Mouse (Mus musculus): ENCODE measurements around the gene Frmd4b. TPM values are rescaled to one million over a fixed set of nuclear protein-coding genes. Genes with fewer than 3 reads are reported as not detected.

Gene Frmd4b
- polyA plus RNA-seq, 1 experiment: 22.3 TPM

GRCm38 (mm10) chr6:97614179-97614578, 3.2 kb downstream of the Frmd4b start:
- no peak for TF ChIP-seq CTCF (IDR thresholded peaks at IDR 0.05; ENCODE audit: insufficient read depth, low read length)
- DNase-seq: no peak

GRCm38 (mm10) chr6:97612861-97613260, 4.5 kb downstream of the Frmd4b start:
- TF ChIP-seq CTCF (IDR thresholded peaks at IDR 0.05; ENCODE audit: insufficient read depth, low read length) (no peak), POLR2A (IDR thresholded peaks at IDR 0.05; ENCODE audit: borderline replicate concordance, extremely low read depth, low read depth, low read length) (no peak)
- WGBS: 92% methylated on average over 5 of the region's 5 CpGs
- no peak for DNase-seq
- H3K4me1 ChIP-seq (ENCODE audit: control insufficient read depth, insufficient read depth, low read length): peaks cover 7% of the 10 kb centered on the region; the same call in 1 of the 2 replicates
- no peak overlapping the region for H3K4me3 ChIP-seq (replicated peaks; ENCODE audit: extremely low read depth, low read depth, low read length)

More at GRCm38 (mm10) chr6:97614179-97614578, 3.2 kb downstream of the Frmd4b start:
- H3K4me1 ChIP-seq (ENCODE audit: control insufficient read depth, insufficient read depth, low read length): peaks cover 7% of the 10 kb centered on the region; the same call in 1 of the 2 replicates
- no peak overlapping the region for H3K4me3 ChIP-seq (replicated peaks; ENCODE audit: extremely low read depth, low read depth, low read length)

GRCm38 (mm10) chr6:97610051-97610450, 7.3 kb downstream of the Frmd4b start:
- no peak overlapping the region for H3K4me3 ChIP-seq (replicated peaks; ENCODE audit: extremely low read depth, low read depth, low read length)
- H3K4me1 ChIP-seq (ENCODE audit: control insufficient read depth, insufficient read depth, low read length): peaks cover 1% of the 10 kb centered on the region; the same call in 1 of the 2 replicates
- 91% methylated on average over 2 of the region's 2 CpGs for WGBS
- no peak for DNase-seq
- no peak for TF ChIP-seq CTCF (IDR thresholded peaks at IDR 0.05; ENCODE audit: insufficient read depth, low read length)
- no peak for TF ChIP-seq POLR2A (IDR thresholded peaks at IDR 0.05; ENCODE audit: borderline replicate concordance, extremely low read depth, low read depth, low read length)

- 57% methylated on average over 3 of the region's 3 CpGs for WGBS
- TF ChIP-seq CTCF (IDR thresholded peaks at IDR 0.05; ENCODE audit: insufficient read depth, low read length) (no peak), POLR2A (IDR thresholded peaks at IDR 0.05; ENCODE audit: borderline replicate concordance, extremely low read depth, low read depth, low read length) (no peak)
- no peak overlapping the region for H3K4me3 ChIP-seq (replicated peaks; ENCODE audit: extremely low read depth, low read depth, low read length)
- DNase-seq: no peak
- H3K4me1 ChIP-seq (ENCODE audit: control insufficient read depth, insufficient read depth, low read length): no peaks in the 10 kb centered on the region; the same call in 1 of the 2 replicates
Measured at GRCm38 (mm10) chr6:97607646-97608045, 9.7 kb downstream of the Frmd4b start.

- H3K4me1 ChIP-seq (ENCODE audit: control insufficient read depth, insufficient read depth, low read length): no peaks in the 10 kb centered on the region; the same call in 1 of the 2 replicates
- WGBS: 66% methylated on average over 3 of the region's 3 CpGs
- H3K4me3 ChIP-seq (replicated peaks; ENCODE audit: extremely low read depth, low read depth, low read length): no peak overlapping the region
- DNase-seq: no peak
- TF ChIP-seq POLR2A (IDR thresholded peaks at IDR 0.05; ENCODE audit: borderline replicate concordance, extremely low read depth, low read depth, low read length): no peak
- TF ChIP-seq CTCF (IDR thresholded peaks at IDR 0.05; ENCODE audit: insufficient read depth, low read length): no peak
Measured at GRCm38 (mm10) chr6:97595218-97595617, 22.1 kb downstream of the Frmd4b start.

- WGBS: 69% methylated on average over 7 of the region's 7 CpGs
Measured at GRCm38 (mm10) chr6:97594589-97594988, 22.8 kb downstream of the Frmd4b start.

GRCm38 (mm10) chr6:97590230-97590629, 27.1 kb downstream of the Frmd4b start:
- no peak for DNase-seq
- H3K4me1 ChIP-seq (ENCODE audit: control insufficient read depth, insufficient read depth, low read length): no peaks in the 10 kb centered on the region; the same call in 1 of the 2 replicates
- no peak overlapping the region for H3K4me3 ChIP-seq (replicated peaks; ENCODE audit: extremely low read depth, low read depth, low read length)
- 86% methylated on average over 5 of the region's 5 CpGs for WGBS
- TF ChIP-seq POLR2A (IDR thresholded peaks at IDR 0.05; ENCODE audit: borderline replicate concordance, extremely low read depth, low read depth, low read length) (no peak), CTCF (IDR thresholded peaks at IDR 0.05; ENCODE audit: insufficient read depth, low read length) (no peak)

More at GRCm38 (mm10) chr6:97594589-97594988, 22.8 kb downstream of the Frmd4b start:
- TF ChIP-seq CTCF (IDR thresholded peaks at IDR 0.05; ENCODE audit: insufficient read depth, low read length): no peak
- no peak for TF ChIP-seq POLR2A (IDR thresholded peaks at IDR 0.05; ENCODE audit: borderline replicate concordance, extremely low read depth, low read depth, low read length)
- no peaks in the 10 kb centered on the region; the same call in 1 of the 2 replicates for H3K4me1 ChIP-seq (ENCODE audit: control insufficient read depth, insufficient read depth, low read length)
- DNase-seq: peak; percentile 31
- no peak overlapping the region for H3K4me3 ChIP-seq (replicated peaks; ENCODE audit: extremely low read depth, low read depth, low read length)

- no peaks in the 10 kb centered on the region; the same call in 1 of the 2 replicates for H3K4me1 ChIP-seq (ENCODE audit: control insufficient read depth, insufficient read depth, low read length)
- DNase-seq: no peak
- WGBS: 81% methylated on average over 3 of the region's 3 CpGs
- no peak for TF ChIP-seq CTCF (IDR thresholded peaks at IDR 0.05; ENCODE audit: insufficient read depth, low read length)
- no peak for TF ChIP-seq POLR2A (IDR thresholded peaks at IDR 0.05; ENCODE audit: borderline replicate concordance, extremely low read depth, low read depth, low read length)
- no peak overlapping the region for H3K4me3 ChIP-seq (replicated peaks; ENCODE audit: extremely low read depth, low read depth, low read length)
Measured at GRCm38 (mm10) chr6:97589581-97589980, 27.8 kb downstream of the Frmd4b start.

GRCm38 (mm10) chr6:97589031-97589430, 28.3 kb downstream of the Frmd4b start:
- no peak for DNase-seq
- WGBS: 77% methylated on average over 7 of the region's 7 CpGs
- no peak overlapping the region for H3K4me3 ChIP-seq (replicated peaks; ENCODE audit: extremely low read depth, low read depth, low read length)
- no peaks in the 10 kb centered on the region; the same call in 1 of the 2 replicates for H3K4me1 ChIP-seq (ENCODE audit: control insufficient read depth, insufficient read depth, low read length)
- TF ChIP-seq POLR2A (IDR thresholded peaks at IDR 0.05; ENCODE audit: borderline replicate concordance, extremely low read depth, low read depth, low read length) (no peak), CTCF (IDR thresholded peaks at IDR 0.05; ENCODE audit: insufficient read depth, low read length) (no peak)

GRCm38 (mm10) chr6:97586606-97587005, 30.7 kb downstream of the Frmd4b start:
- Histone ChIP-seq H3K4me3 (replicated peaks; ENCODE audit: extremely low read depth, low read depth, low read length) (no peak overlapping the region), H3K4me1 (ENCODE audit: control insufficient read depth, insufficient read depth, low read length) (peaks cover 2% of the 10 kb centered on the region; the same call in 1 of the 2 replicates)
- DNase-seq: no peak
- TF ChIP-seq POLR2A (IDR thresholded peaks at IDR 0.05; ENCODE audit: borderline replicate concordance, extremely low read depth, low read depth, low read length) (no peak), CTCF (IDR thresholded peaks at IDR 0.05; ENCODE audit: insufficient read depth, low read length) (no peak)
